Mouse (Mus musculus) forebrain, embryonic 15.5 days (tissue): ENCODE results near the gene Dera. TPM values are rescaled to one million over a fixed set of nuclear protein-coding genes. Genes with fewer than 3 reads are reported as not detected.

Experiments used
- ATAC-seq: fragments of 200-750 bp; cut with Nextera tagmentation; replicated peaks from 2 replicates; pipeline ENCODE4 v1.8.0; 2017; ENCODE audit warnings: mild to moderate bottlenecking, moderate TSS enrichment, moderate library complexity
- H3K27ac ChIP-seq: fragments of 300-500 bp; sonication (generic); replicated peaks from 2 replicates; pipeline ENCODE4 v1.5.1; 2015; ENCODE audit warnings: mild to moderate bottlenecking, inconsistent platforms
- H3K27me3 ChIP-seq: fragments of 300-500 bp; sonication (generic); 2 replicates; pipeline ENCODE4 v1.6.1; 2015; ENCODE audit warnings: inconsistent platforms
- H3K36me3 ChIP-seq: fragments of 300-500 bp; sonication (generic); 2 replicates; pipeline ENCODE4 v1.6.1; 2015; ENCODE audit warnings: mild to moderate bottlenecking, inconsistent platforms
- H3K4me1 ChIP-seq: fragments of 300-500 bp; sonication (generic); 2 replicates; pipeline ENCODE4 v1.6.1; 2015; ENCODE audit warnings: inconsistent platforms
- H3K4me2 ChIP-seq: fragments of 300-500 bp; sonication (generic); replicated peaks from 2 replicates; pipeline ENCODE4 v1.6.1; 2015; ENCODE audit warnings: mild to moderate bottlenecking, inconsistent platforms
- H3K4me3 ChIP-seq: fragments of 300-500 bp; sonication (generic); 2 replicates; pipeline ENCODE4 v1.5.1; 2015; ENCODE audit warnings: mild to moderate bottlenecking, inconsistent platforms
- H3K9ac ChIP-seq: fragments of 300-500 bp; sonication (generic); replicated peaks from 2 replicates; pipeline ENCODE4 v1.6.1; 2015; ENCODE audit warnings: mild to moderate bottlenecking, inconsistent platforms
- H3K9me3 ChIP-seq: fragments of 300-500 bp; sonication (generic); 2 replicates; pipeline ENCODE4 v1.6.1; 2016; ENCODE audit warnings: inconsistent platforms
- WGBS: fragments of 180-500 bp; shearing (Covaris S2); methylation state at CpG from one replicate; pipeline ENCODE4 v1.1.7; 2015; ENCODE audit warnings: mixed read lengths; 5-methylcytosine and 5-hydroxymethylcytosine counted together
- polyA plus RNA-seq: library from polyadenylated mRNA; unstranded; fragments of >200 nt; fragmentation: Nextera tagmentation; extraction: Ambion mirVana; gene quantifications from 2 replicates; pipeline ENCODE4 v1.2.1, GENCODE M21; 2015

Dera gene
- polyA plus RNA-seq, 1 experiment from 2014 or later, result 11.1 TPM

GRCm38 (mm10) chr6:137872055-137872735, 117.8 kb downstream of the Dera start:
- Histone ChIP-seq H3K4me2 (0 out of 2 replicates have a peak overlapping the region, but pooled peaks have one; percentile 10), H3K4me1 (peaks cover 18% of the 10 kb centered on the region), H3K9ac (no peak overlapping the region), H3K9me3 (0 out of 2 replicates have a peak, but pooled peaks cover 8% of the 10 kb centered on the region), H3K4me3 (no peak overlapping the region), H3K27ac (peak overlapping the region; percentile 81), H3K36me3 (no peaks in the 10 kb centered on the region), H3K27me3 (no peaks in the 10 kb centered on the region)
- 28% methylated on average over 17 of the region's 17 CpGs for WGBS
- ATAC-seq, result no peak

GRCm38 (mm10) chr6:137874471-137875244, 120.3 kb downstream of the Dera start:
- 86% methylated on average over 8 of the region's 8 CpGs for WGBS
- no peak overlapping the region for H3K4me2 ChIP-seq
- no peak for ATAC-seq
- H3K4me3 ChIP-seq, result no peak overlapping the region
- no peak overlapping the region for H3K9ac ChIP-seq
- no peaks in the 10 kb centered on the region for H3K27me3 ChIP-seq
- no peaks in the 10 kb centered on the region for H3K36me3 ChIP-seq
- H3K9me3 ChIP-seq, result 0 out of 2 replicates have a peak, but pooled peaks cover 8% of the 10 kb centered on the region
- H3K4me1 ChIP-seq, result peaks cover 16% of the 10 kb centered on the region
- no peak overlapping the region for H3K27ac ChIP-seq

GRCm38 (mm10) chr6:137885644-137886043, 131.3 kb downstream of the Dera start:
- no peak for ATAC-seq
- Histone ChIP-seq H3K4me1 (no peaks in the 10 kb centered on the region), H3K4me2 (no peak overlapping the region), H3K9me3 (no peaks in the 10 kb centered on the region), H3K36me3 (no peaks in the 10 kb centered on the region), H3K9ac (no peak overlapping the region), H3K27me3 (no peaks in the 10 kb centered on the region), H3K27ac (no peak overlapping the region), H3K4me3 (no peak overlapping the region)
- WGBS, result 91% methylated on average over 6 of the region's 6 CpGs

GRCm38 (mm10) chr6:137886210-137886979, 132.0 kb downstream of the Dera start:
- ATAC-seq, result no peak
- Histone ChIP-seq H3K36me3 (no peaks in the 10 kb centered on the region), H3K9me3 (no peaks in the 10 kb centered on the region), H3K4me3 (no peak overlapping the region), H3K27ac (no peak overlapping the region), H3K9ac (no peak overlapping the region), H3K4me2 (no peak overlapping the region), H3K4me1 (no peaks in the 10 kb centered on the region), H3K27me3 (no peaks in the 10 kb centered on the region)
- WGBS, result 81% methylated on average over 6 of the region's 6 CpGs

GRCm38 (mm10) chr6:137887258-137887657, 132.9 kb downstream of the Dera start:
- no peaks in the 10 kb centered on the region for H3K27me3 ChIP-seq
- no peak overlapping the region for H3K4me2 ChIP-seq
- no peaks in the 10 kb centered on the region for H3K4me1 ChIP-seq
- H3K9ac ChIP-seq, result no peak overlapping the region
- H3K9me3 ChIP-seq, result no peaks in the 10 kb centered on the region
- no peak for ATAC-seq
- H3K27ac ChIP-seq, result no peak overlapping the region
- 42% methylated on average over 6 of the region's 6 CpGs for WGBS
- H3K4me3 ChIP-seq, result no peak overlapping the region
- no peaks in the 10 kb centered on the region for H3K36me3 ChIP-seq

GRCm38 (mm10) chr6:137897671-137898070, 143.3 kb downstream of the Dera start:
- H3K27me3 ChIP-seq, result no peaks in the 10 kb centered on the region
- H3K4me2 ChIP-seq, result no peak overlapping the region
- no peak overlapping the region for H3K9ac ChIP-seq
- no peaks in the 10 kb centered on the region for H3K9me3 ChIP-seq
- H3K4me3 ChIP-seq, result no peak overlapping the region
- H3K36me3 ChIP-seq, result no peaks in the 10 kb centered on the region
- no peaks in the 10 kb centered on the region for H3K4me1 ChIP-seq
- no peak for ATAC-seq
- H3K27ac ChIP-seq, result no peak overlapping the region

GRCm38 (mm10) chr6:137901255-137901654, 146.9 kb downstream of the Dera start:
- Histone ChIP-seq H3K9me3 (no peaks in the 10 kb centered on the region), H3K27ac (no peak overlapping the region), H3K4me3 (no peak overlapping the region), H3K4me2 (no peak overlapping the region), H3K9ac (no peak overlapping the region), H3K36me3 (no peaks in the 10 kb centered on the region), H3K27me3 (no peaks in the 10 kb centered on the region), H3K4me1 (no peaks in the 10 kb centered on the region)
- 93% methylated on average over 5 of the region's 5 CpGs for WGBS
- no peak for ATAC-seq

Other genes with a start within 250 kb of the Dera start
- gene Eps8, start 99.7 kb upstream of the Dera start, polyA plus RNA-seq, result 12.6 and 14.2 TPM in 2 replicates
- gene Strap, start 19.5 kb upstream of the Dera start, polyA plus RNA-seq, result 181 and 182 TPM in 2 replicates